Mouse (Mus musculus): ENCODE results near the gene Ager. TPM values are rescaled to one million over a fixed set of nuclear protein-coding genes. Genes with fewer than 3 reads are reported as not detected.

Gene Ager
- total RNA-seq, 2 experiments from 2014 or later, result 0.97 to 1.3 TPM

DNA sequence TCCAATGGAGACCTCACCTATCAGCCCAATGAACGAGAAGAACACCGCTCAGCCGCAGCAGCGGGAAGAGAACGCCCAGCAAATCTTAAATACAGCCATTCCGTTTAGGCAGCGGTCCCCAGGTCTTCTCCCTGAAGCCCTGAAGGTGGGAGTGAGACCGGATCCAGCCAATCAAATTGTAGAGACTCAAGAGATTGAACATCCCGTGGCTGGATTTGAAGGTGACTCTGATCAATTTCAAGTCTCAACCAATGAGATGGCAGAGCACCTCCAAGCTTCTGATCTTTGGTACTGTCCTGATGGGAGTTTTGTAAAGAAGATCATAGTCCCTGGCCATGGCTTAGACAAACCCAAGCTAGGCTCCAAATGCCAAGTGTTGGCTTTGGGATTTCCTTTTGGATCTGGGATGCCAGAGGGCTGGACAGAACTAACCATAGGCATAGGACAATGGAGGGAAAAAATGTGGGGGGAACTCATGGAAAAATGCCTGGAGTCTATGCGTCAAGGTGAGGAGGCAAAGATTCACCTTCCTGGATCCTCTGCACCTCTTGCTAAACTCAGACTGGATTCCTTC lies 47.7 kb downstream of the Ager start:
- intact Hi-C loops (cut with DNase I), result no loop called here
- DNase-seq (ENCODE audit: extremely low spot score in 1 of 2, low spot score in 2 of 2), result no peak

DNA sequence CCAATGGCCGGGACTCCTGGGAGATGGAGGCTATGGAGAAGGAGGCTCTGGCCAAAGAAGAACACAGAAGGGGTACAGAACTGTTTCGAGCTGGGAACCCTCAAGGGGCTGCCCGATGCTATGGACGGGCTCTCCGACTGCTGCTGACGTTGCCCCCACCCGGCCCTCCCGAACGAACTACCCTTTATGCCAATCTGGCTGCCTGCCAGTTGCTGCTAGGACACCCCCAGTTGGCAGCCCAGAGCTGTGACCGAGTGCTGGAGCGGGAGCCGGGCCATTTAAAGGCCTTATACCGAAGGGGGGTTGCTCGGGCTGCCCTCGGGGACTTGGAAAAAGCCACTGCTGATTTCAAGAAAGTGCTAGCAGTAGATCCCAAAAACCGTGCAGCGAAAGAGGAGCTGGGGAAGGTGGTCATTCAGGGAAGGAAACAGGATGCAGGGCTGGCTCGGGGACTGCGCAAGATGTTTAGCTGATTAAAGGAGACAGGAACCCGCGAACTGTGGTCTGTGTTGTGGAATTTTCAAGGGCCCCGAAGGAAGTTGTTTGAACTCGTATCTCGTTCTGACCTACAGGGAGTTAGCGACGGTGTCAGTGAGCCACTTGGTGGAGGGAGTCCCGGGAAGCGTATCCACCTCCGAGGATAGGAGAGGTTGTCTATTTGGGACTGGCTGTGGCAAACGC lies 48.3 kb downstream of the Ager start:
- DNase-seq (ENCODE audit: extremely low spot score in 1 of 2, low spot score in 2 of 2), result no peak
- intact Hi-C loops (cut with DNase I), result no loop called here

DNA sequence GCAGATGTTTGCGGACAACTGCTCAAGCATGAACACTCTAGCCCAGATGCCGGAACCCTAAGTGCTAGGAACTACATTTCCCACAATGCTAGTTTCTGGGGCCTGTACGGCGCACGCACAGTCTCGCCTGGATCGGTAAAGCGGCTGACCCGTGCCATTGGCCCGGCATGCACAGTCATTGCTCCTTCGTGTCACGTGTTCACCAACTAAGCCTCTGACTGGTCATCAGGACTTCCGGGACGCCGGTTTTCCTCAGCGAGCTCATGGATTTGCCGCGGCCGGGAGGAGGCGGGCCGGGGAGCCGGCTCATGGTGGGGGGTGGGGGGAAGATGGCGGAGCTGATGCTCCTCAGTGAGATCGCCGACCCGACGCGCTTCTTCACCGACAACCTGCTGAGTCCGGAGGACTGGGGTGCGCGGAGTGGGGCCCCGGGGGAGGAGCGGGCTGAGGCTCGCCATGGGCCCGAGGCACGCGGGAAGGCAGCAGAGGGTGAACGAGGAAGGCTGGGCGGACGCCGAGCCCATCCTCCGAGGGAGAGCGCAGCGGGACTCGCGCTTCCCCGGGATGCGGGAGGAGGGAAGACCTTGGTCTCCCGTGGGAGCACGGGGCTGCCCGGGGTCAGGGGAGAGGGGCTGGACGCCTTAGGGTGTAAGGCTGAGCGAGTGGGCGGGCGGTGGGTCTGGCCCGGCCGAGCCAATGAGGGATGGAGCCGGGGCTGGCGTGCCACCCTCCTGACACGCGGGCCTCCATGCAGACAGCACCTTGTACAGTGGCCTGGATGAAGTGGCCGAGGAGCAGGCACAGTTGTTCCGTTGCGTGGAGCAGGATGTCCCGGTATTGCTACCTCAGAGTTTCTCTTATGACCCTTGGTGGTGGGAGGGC lies 49.5 kb downstream of the Ager start, which contains the start of gene Atf6b:
TSS of gene Atf6b (plus strand) at position 241 of the 882 bp plus-strand sequence.
- intact Hi-C loops (cut with DNase I), result no loop called here

DNA sequence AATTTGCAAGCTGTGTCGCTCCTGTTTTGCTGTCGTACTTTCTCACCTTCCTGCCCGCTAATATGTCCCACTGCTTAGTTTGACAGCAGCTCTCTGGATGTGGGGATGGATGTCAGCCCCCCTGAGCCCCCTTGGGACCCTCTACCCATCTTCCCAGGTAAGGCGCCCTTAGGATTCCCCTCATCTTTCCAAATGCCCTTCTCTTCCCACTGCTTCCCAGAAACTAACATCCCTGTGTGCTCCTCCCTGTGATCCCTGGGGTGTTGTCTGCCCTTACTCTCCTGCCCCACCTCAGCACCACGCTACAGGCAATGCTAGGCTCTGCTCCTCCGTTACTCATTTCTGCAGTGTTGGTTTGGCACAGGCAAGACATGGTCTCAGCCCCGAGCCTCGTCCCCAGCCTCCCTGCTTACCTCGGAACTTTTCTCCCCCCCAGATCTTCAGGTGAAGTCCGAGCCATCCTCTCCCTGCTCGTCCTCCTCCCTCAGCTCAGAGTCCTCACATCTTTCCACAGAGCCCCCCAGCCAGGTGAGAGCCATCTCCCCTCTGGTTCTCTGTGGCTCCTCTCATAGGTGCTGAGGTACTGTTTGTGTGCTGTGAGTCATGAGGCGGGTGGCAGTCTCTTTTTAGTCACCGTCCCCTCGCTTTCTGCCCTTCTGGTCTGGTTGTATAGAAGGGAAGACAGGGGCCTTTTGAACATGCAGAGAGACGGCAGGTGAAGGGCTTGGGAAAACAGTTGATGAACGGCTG lies 50.7 kb downstream of the Ager start:
- DNase-seq (ENCODE audit: extremely low spot score in 1 of 2, low spot score in 2 of 2), result no peak
- intact Hi-C loops (cut with DNase I), result no loop called here

More for the DNA sequence above, 49.5 kb downstream of the Ager start, which contains the start of gene Atf6b:
- peak; percentile 97 to 99 for DNase-seq (ENCODE audit: extremely low spot score in 1 of 2, low spot score in 2 of 2)

DNA sequence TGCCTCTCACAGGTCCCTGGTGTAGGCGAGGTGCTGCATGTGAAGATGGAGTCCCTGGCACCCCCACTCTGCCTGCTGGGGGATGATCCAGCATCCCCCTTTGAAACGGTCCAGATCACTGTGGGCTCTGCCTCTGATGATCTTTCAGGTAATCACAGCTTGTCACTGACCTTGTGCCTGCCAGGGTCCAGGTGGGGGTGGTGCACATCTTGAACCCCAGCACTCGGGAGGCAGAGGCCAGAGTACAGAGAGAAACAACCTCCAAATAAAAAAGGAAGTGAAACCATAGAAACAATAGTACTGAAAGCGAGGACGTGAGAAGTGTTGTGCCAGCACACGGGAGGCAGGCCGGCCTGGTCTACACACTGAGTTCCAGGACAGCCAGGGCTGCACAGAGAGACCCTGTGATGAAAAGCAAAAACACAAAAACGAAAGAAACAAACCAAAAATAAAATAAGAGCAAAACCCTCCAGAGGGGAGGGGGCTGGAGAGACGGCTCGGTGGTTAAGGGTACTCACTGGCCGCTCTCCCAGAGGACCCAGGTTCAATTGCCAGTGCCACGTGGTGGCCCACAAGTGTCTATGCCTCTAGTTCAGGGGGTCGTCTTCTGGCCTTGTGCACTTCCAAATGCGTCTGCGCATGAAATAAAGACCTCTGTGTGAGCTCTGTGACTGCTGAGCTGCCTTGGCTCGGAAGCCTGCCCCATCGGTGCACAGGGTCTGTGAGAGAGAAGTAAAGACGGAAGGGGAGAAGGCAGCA lies 51.6 kb downstream of the Ager start:
- intact Hi-C loops (cut with DNase I), result no loop called here

More for the DNA sequence above, 51.6 kb downstream of the Ager start:
- DNase-seq (ENCODE audit: extremely low spot score in 1 of 2, low spot score in 2 of 2), result peak in 1 of 2 experiments; percentile 37

Other genes starting within 250 kb of the Ager start
- gene Btnl2, start 243.0 kb upstream of the Ager start, total RNA-seq (2021), result under 1 TPM; 0.43 to 0.87 TPM
- not detected for gene Btnl1, start 220.7 kb upstream of the Ager start, total RNA-seq (2021)
- 1 to 10 TPM; 6.6 to 9.9 TPM for gene BC051142, start 199.0 kb upstream of the Ager start, total RNA-seq (2021)
- not detected for gene Btnl4, start 120.5 kb upstream of the Ager start, total RNA-seq (2021)
- gene Btnl6, start 80.5 kb upstream of the Ager start, total RNA-seq (2021), result not detected
- 10 to 100 TPM; 10.6 to 12.0 TPM for gene Notch4, start 33.6 kb upstream of the Ager start, total RNA-seq (2021)
- 1 to 10 TPM; 3.1 to 4.1 TPM for gene Gpsm3, start 8.1 kb upstream of the Ager start, total RNA-seq (2021)
- gene Pbx2, start 6.6 kb upstream of the Ager start, total RNA-seq (2021), result 10 to 100 TPM; 40.3 to 40.9 TPM
- 100 to 1,000 TPM in 1 of 2 experiments, 10 to 100 TPM in 1; 94.8 to 101 TPM for gene Rnf5, start 5.8 kb downstream of the Ager start, total RNA-seq (2021)
- gene Agpat1, start 6.4 kb downstream of the Ager start, total RNA-seq (2021), result 100 to 1,000 TPM; 180 to 182 TPM
- 1 to 10 TPM; 4.3 to 5.2 TPM for gene Egfl8, start 18.1 kb downstream of the Ager start, total RNA-seq (2021)
- 10 to 100 TPM; 31.4 to 36.7 TPM for gene Ppt2, start 30.6 kb downstream of the Ager start, total RNA-seq (2021)
- 100 to 1,000 TPM; 157 to 158 TPM for gene Prrt1, start 31.7 kb downstream of the Ager start, total RNA-seq (2021)
- 10 to 100 TPM; 12.5 to 13.7 TPM for gene Fkbpl, start 46.9 kb downstream of the Ager start, total RNA-seq (2021)
- 10 to 100 TPM; 73.1 to 76.5 TPM for gene Atf6b, start 49.3 kb downstream of the Ager start, total RNA-seq (2021)
- gene Tnxb, start 72.7 kb downstream of the Ager start, total RNA-seq (2021), result 1 to 10 TPM; 1.7 to 1.8 TPM
- 1 to 10 TPM; 6.7 to 7.4 TPM for gene C4b, start 146.0 kb downstream of the Ager start, total RNA-seq (2021)
- not detected for gene Cyp21a1, start 206.7 kb downstream of the Ager start, total RNA-seq (2021)
- gene Stk19, start 239.1 kb downstream of the Ager start, total RNA-seq (2021), result 10 to 100 TPM; 57.4 to 69.4 TPM
- gene Dxo, start 239.2 kb downstream of the Ager start, total RNA-seq (2021), result 10 to 100 TPM; 31.2 to 33.1 TPM